Mouse (Mus musculus) ES-E14 (cell line): ENCODE data around the gene Rsph9. TPM values are rescaled to one million over a fixed set of nuclear protein-coding genes. Genes with fewer than 3 reads are reported as not detected.

Experiments used
- DNase-seq: peaks from one replicate; pipeline ENCODE4 v3.0.0-alpha.2; 2013; ENCODE audit warnings: low read depth, low spot score
- H3K27ac ChIP-seq: 2 replicates; pipeline ENCODE4 v1.5.1; 2012; ENCODE audit warnings: low read depth, mild to moderate bottlenecking, low read length, moderate library complexity, mixed read lengths; ENCODE audit not compliant: poor library complexity, insufficient read depth, severe bottlenecking
- H3K36me3 ChIP-seq: 2 replicates; pipeline ENCODE4 v1.6.1; 2012; ENCODE audit warnings: mild to moderate bottlenecking, low read length, moderate library complexity, mixed read lengths; ENCODE audit not compliant: control insufficient read depth, poor library complexity, insufficient read depth, severe bottlenecking
- H3K4me1 ChIP-seq, 2 experiments: fragments of 150-350 bp in 1 of 2; sonication (generic) in 1 of 2; 2 replicates each; pipeline ENCODE4 v1.6.1; 2012; ENCODE audit warnings: low read length in 2 of 2, mild to moderate bottlenecking in 1 of 2, mixed read lengths in 1 of 2; ENCODE audit not compliant: control insufficient read depth in 2 of 2, insufficient read depth in 2 of 2, poor library complexity in 1 of 2
- H3K4me3 ChIP-seq, 2 experiments: fragments of 150-350 bp in 1 of 2; sonication (generic) in 1 of 2; 2 replicates each; pipeline ENCODE4 v1.5.1; 2012; ENCODE audit warnings: low read length in 2 of 2, low read depth in 1 of 2, mild to moderate bottlenecking in 1 of 2, mixed read lengths in 1 of 2; ENCODE audit not compliant: insufficient read depth in 1 of 2, poor library complexity in 1 of 2, severe bottlenecking in 1 of 2
- H3K9ac ChIP-seq: 2 replicates; pipeline ENCODE4 v1.6.1; 2012; ENCODE audit warnings: low read depth, mild to moderate bottlenecking, low read length, mixed read lengths; ENCODE audit not compliant: poor library complexity, insufficient read depth, severe bottlenecking
- H3K9me3 ChIP-seq: fragments of 150-350 bp; sonication (generic); 2 replicates; pipeline ENCODE4 v1.6.1; 2012; ENCODE audit warnings: low read depth, mild to moderate bottlenecking, low read length; ENCODE audit not compliant: control insufficient read depth, insufficient read depth
- CHD2 ChIP-seq: IDR thresholded peaks from 2 replicates; pipeline ENCODE4 v1.6.1; 2014; ENCODE audit warnings: mild to moderate bottlenecking, low read depth, low read length, inconsistent platforms
- HCFC1 ChIP-seq: IDR thresholded peaks from 2 replicates; pipeline ENCODE4 v1.6.1; 2012; ENCODE audit warnings: low read length, inconsistent platforms, borderline replicate concordance; ENCODE audit not compliant: insufficient read depth
- MAFK ChIP-seq: IDR thresholded peaks from 2 replicates; pipeline ENCODE4 v1.6.1; 2014; ENCODE audit warnings: mild to moderate bottlenecking, low read depth, low read length, inconsistent platforms; ENCODE audit not compliant: insufficient read depth
- ZC3H11A ChIP-seq: IDR thresholded peaks from 2 replicates; pipeline ENCODE4 v1.6.1; 2012; ENCODE audit warnings: low read depth, mild to moderate bottlenecking, inconsistent platforms, low read length, borderline replicate concordance
- ZNF384 ChIP-seq: IDR thresholded peaks from 2 replicates; pipeline ENCODE4 v1.6.1; 2012; ENCODE audit warnings: low read depth, low read length, inconsistent platforms
- in situ Hi-C, 2 experiments: fragments of 600-800 bp; cut with MboI; formaldehyde crosslinking; loops; one replicate each; pipeline ENCODE4 v1.15.1; 2025; ENCODE audit warnings: low sequenced_read_pairs in 2 of 2, inconsistent platforms in 1 of 2; ENCODE audit not compliant: unreplicated experiment in 2 of 2
- total RNA-seq: library from RNA; depleted of rRNA; stranded (reverse); fragments of 300-350 nt; gene quantifications from 2 replicates; pipeline ENCODE4 v1.2.3, GENCODE M21; 2012

The Rsph9 gene
- total RNA-seq, 1 experiment = 0.85 TPM

DNA sequence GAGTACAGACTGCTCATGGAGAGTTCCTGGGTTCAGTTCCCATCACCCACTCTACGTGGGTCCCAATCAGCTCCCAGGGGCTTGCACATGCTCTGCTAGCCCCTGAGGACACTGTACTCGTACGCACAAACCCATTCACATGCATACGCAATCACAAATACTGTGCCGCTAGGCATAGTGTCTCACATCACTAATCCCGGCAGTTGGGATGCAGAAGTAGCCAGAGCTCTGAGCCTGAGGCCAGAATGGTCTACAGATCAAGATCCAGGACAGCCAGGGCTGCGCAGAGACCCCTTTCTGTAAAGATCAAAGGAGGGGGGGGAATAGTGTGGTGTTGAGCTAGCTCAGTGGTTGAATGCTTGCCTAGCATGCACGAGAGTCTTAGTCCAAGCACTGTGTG lies 13.1 kb upstream of the Rsph9 start:
- TF ChIP-seq ZNF384 (no peak), CHD2 (no peak), ZC3H11A (no peak), MAFK (no peak), HCFC1 (no peak)
- in situ Hi-C loops = no loop called here
- H3K4me1 ChIP-seq = peaks cover 0 to 12% of the 10 kb centered on the region in 2 experiments; a peak in 2 of 4 replicates
- DNase-seq = no peak
- H3K9me3 ChIP-seq = no peaks in the 10 kb centered on the region
- H3K27ac ChIP-seq = no peak overlapping the region
- no peak overlapping the region for H3K9ac ChIP-seq
- H3K36me3 ChIP-seq = no peaks in the 10 kb centered on the region
- H3K4me3 ChIP-seq = no peak overlapping the region

- Histone ChIP-seq H3K4me1 (peaks cover 0 to 12% of the 10 kb centered on the region in 2 experiments; a peak in 2 of 4 replicates), H3K4me3 (no peak overlapping the region), H3K9me3 (no peaks in the 10 kb centered on the region), H3K9ac (no peak overlapping the region), H3K27ac (no peak overlapping the region), H3K36me3 (no peaks in the 10 kb centered on the region)
- no peak for DNase-seq
- TF ChIP-seq HCFC1 (no peak), ZC3H11A (no peak), CHD2 (no peak), ZNF384 (no peak), MAFK (no peak)
- in situ Hi-C loops = no loop called here
Measured at GRCm38 (mm10) chr17:46156680-46157079, 12.7 kb upstream of the Rsph9 start.

GRCm38 (mm10) chr17:46154336-46154735 lies 10.3 kb upstream of the Rsph9 start:
- Histone ChIP-seq H3K4me3 (no peak overlapping the region), H3K9me3 (no peaks in the 10 kb centered on the region), H3K4me1 (peaks cover 0 to 10% of the 10 kb centered on the region in 2 experiments; a peak in 1 of 4 replicates), H3K36me3 (no peaks in the 10 kb centered on the region), H3K9ac (no peak overlapping the region), H3K27ac (no peak overlapping the region)
- in situ Hi-C loops = no loop called here
- TF ChIP-seq CHD2 = no peak
- TF ChIP-seq HCFC1 = no peak
- no peak for TF ChIP-seq ZNF384
- TF ChIP-seq MAFK = no peak
- TF ChIP-seq ZC3H11A = no peak
- DNase-seq = no peak

GRCm38 (mm10) chr17:46152847-46153782 lies 9.1 kb upstream of the Rsph9 start, which contains the start of gene Mad2l1bp:
TSS of gene Mad2l1bp (minus strand) at chr17:46153553.
- H3K4me3 ChIP-seq = peak within 1 kb of the TSS; percentile 86 to 96
- DNase-seq = peak; percentile 86
- no peaks in the 10 kb centered on the region for H3K9me3 ChIP-seq
- in situ Hi-C loops = no loop called here
- H3K27ac ChIP-seq = no peak within 1 kb of the TSS
- peaks cover 0 to 10% of the 10 kb centered on the region in 2 experiments; a peak in 1 of 4 replicates for H3K4me1 ChIP-seq
- TF ChIP-seq ZNF384 (peak; percentile 40; the same call in 1 of the 2 replicates), ZC3H11A (no peak), HCFC1 (peak; percentile 42; the same call in 1 of the 2 replicates), MAFK (no peak), CHD2 (no peak)
- H3K36me3 ChIP-seq = no peaks in the 10 kb centered on the region
- peak within 1 kb of the TSS; percentile 98 for H3K9ac ChIP-seq
